ENCODE assay signal across 17 mouse cellular contexts in the genomic region with DNA sequence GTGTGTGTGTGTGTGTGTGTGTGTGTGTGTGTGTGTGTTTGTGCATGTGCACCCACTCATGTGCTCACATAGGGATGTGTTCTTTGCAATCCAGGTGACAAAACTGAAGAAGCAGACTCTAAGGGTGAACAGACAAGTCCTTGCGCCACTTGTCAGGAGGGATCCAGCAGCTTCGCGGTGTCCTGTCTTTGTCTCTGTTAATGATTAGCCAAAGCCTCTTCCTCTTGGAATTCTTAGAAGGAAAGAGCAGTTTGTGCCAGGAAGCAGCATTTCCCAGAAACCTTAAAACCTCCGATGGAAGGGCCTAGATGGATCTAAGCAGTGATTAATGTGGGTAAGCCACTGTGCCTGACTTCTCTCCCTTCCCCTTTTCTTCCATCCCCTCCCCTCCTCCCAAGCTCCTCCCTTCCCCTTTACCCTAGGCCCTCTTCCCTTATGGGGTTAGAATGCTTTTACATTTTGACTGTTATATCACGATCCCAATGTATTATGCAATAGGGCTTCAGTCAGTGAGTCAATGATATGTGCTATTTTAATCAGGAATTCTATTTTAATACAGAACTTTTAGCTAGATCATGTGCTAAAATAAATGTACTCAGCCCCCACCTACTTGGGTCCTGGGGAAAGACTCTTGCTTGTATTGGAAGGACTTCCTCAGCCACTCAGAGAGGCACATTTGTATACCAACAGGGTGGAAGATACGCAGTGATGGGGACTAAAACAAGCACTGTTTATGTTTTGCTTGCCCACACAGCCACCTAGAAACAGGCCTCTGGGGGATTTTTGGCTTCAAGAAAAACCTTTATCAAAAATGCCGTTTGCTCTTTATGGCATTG. TPM values are rescaled to one million over a fixed set of nuclear protein-coding genes. Genes with fewer than 3 reads are reported as not detected.
DNase-seq lines count a peak whose midpoint lies in the region; ATAC-seq lines count a peak whose summit lies in the region.
"Had no signal": no experiment of that assay in that cellular context is flagged by ENCODE, and none has a peak within 500 bp of the region (broad histone marks: within the 10 kb centered on the region; RNA-seq: fewer than 3 reads in every experiment).

No protein-coding gene starts in this region.

- H3K36me3 ChIP-seq in heart, embryonic 12.5 days: no peaks in the 10 kb centered on the region
- no peaks in the 10 kb centered on the region for H3K36me3 ChIP-seq in forebrain, embryonic 16.5 days (ENCODE audit: control insufficient read depth, insufficient read depth)
- H3K36me3 ChIP-seq: embryonic facial prominence, embryonic 10.5 days; limb, embryonic 13.5 days; midbrain, embryonic 13.5 days; neural tube, embryonic 12.5 days had no signal

- 0 out of 2 replicates have a peak overlapping the region, but pooled peaks have one; percentile 3 for H3K9ac ChIP-seq in heart, embryonic 12.5 days
- no peak overlapping the region for H3K9ac ChIP-seq in forebrain, embryonic 16.5 days (replicated peaks; ENCODE audit: low read depth, low read length)
- H3K9ac ChIP-seq: limb, embryonic 13.5 days; midbrain, embryonic 13.5 days; neural tube, embryonic 12.5 days had no signal

- no peak for DNase-seq in heart, postnatal 25 days (ENCODE audit: low spot score)
- DNase-seq in NIH3T3 (ENCODE audit: low read depth): peak; percentile 78
- peak; percentile 33 to 54 for DNase-seq in kidney, postnatal 36 days
- no peak for DNase-seq in cerebellum, postnatal 10 days
- DNase-seq: adrenal gland, postnatal 25 days; cerebellum, adult 18-20 months; gastrocnemius, postnatal 25 days; retina, postnatal 1 day; thymus, postnatal 14 days had no signal

- H3K4me1 ChIP-seq in heart, embryonic 12.5 days (replicated peaks): peaks cover 31% of the 10 kb centered on the region
- H3K4me1 ChIP-seq in forebrain, embryonic 16.5 days (replicated peaks; ENCODE audit: control insufficient read depth, insufficient read depth, low read length): no peaks in the 10 kb centered on the region
- H3K4me1 ChIP-seq: midbrain, embryonic 13.5 days; neural tube, embryonic 12.5 days had no signal

- no peaks in the 10 kb centered on the region for H3K27me3 ChIP-seq in heart, embryonic 12.5 days (replicated peaks)
- H3K27me3 ChIP-seq in forebrain, embryonic 16.5 days (replicated peaks; ENCODE audit: control insufficient read depth, insufficient read depth, low read length): no peaks in the 10 kb centered on the region
- H3K27me3 ChIP-seq: CH12.LX; limb, embryonic 13.5 days; midbrain, embryonic 13.5 days; neural tube, embryonic 12.5 days had no signal

- 71% methylated on average over 7 of the region's 7 CpGs for WGBS in heart, embryonic 12.5 days
- WGBS in forebrain, embryonic 16.5 days: 78% methylated on average over 7 of the region's 7 CpGs

- no peak for ATAC-seq in heart, embryonic 12.5 days (ENCODE audit: insufficient number of reproducible peaks, low FRiP score)
- ATAC-seq in common myeloid progenitor, adult 5-6 weeks (replicated peaks; ENCODE audit: low read depth, poor library complexity, severe bottlenecking): peak; percentile 92
- no peak for ATAC-seq in forebrain, embryonic 16.5 days
- ATAC-seq: midbrain, embryonic 13.5 days had no signal

- intact Hi-C loops in heart, postnatal 25 days (cut with DNase I): no loop called here

- H3K27ac ChIP-seq in heart, embryonic 12.5 days (ENCODE audit: poor library complexity, severe bottlenecking): peak overlapping the region; percentile 72
- H3K27ac ChIP-seq in forebrain, embryonic 16.5 days (ENCODE audit: low read length): no peak overlapping the region
- H3K27ac ChIP-seq: embryonic facial prominence, embryonic 10.5 days; limb, embryonic 13.5 days; midbrain, embryonic 13.5 days; neural tube, embryonic 12.5 days had no signal

- H3K4me3 ChIP-seq in heart, embryonic 12.5 days: no peak overlapping the region
- H3K4me3 ChIP-seq in forebrain, embryonic 16.5 days (replicated peaks; ENCODE audit: low read length): no peak overlapping the region
- H3K4me3 ChIP-seq: embryonic facial prominence, embryonic 10.5 days; limb, embryonic 13.5 days; midbrain, embryonic 13.5 days; neural tube, embryonic 12.5 days had no signal

- 0 out of 2 replicates have a peak overlapping the region, but pooled peaks have one; percentile 9 for H3K4me2 ChIP-seq in heart, embryonic 12.5 days
- no peak overlapping the region for H3K4me2 ChIP-seq in forebrain, embryonic 16.5 days (ENCODE audit: low read length)
- H3K4me2 ChIP-seq: midbrain, embryonic 13.5 days; neural tube, embryonic 12.5 days had no signal

- no peaks in the 10 kb centered on the region for H3K9me3 ChIP-seq in heart, embryonic 12.5 days (replicated peaks)
- no peaks in the 10 kb centered on the region for H3K9me3 ChIP-seq in forebrain, embryonic 16.5 days (ENCODE audit: control insufficient read depth, low read length)
- H3K9me3 ChIP-seq: embryonic facial prominence, embryonic 10.5 days; limb, embryonic 13.5 days; midbrain, embryonic 13.5 days; neural tube, embryonic 12.5 days had no signal

RNA-seq across cellular contexts. Expression of a gene that starts 33.5 kb away (rescaled TPM):
- 3.8 and 4.5 TPM in 2 replicates for polyA plus RNA-seq in heart, embryonic 12.5 days (2016; fragmentation: Nextera tagmentation; extraction: Ambion mirVana)
- under 1 TPM; 0.08 to 0.13 TPM for total RNA-seq in heart, postnatal 25 days (2021)
- total RNA-seq in common myeloid progenitor, adult 5-6 weeks (2017): not detected in 2 replicates
- 1.3 and 2.0 TPM in 2 replicates for polyA plus RNA-seq in forebrain, embryonic 16.5 days (2015; fragmentation: Nextera tagmentation; extraction: Ambion mirVana)
- total RNA-seq: CH12.LX had no signal

Comparison
In these comparisons a context has a peak if more than half of its experiments do, and no peak if none do; other contexts are left out.
1. DNase-seq: peak in NIH3T3 (single experiment) and kidney, postnatal 36 days (2 of 2); none in heart, postnatal 25 days (single experiment) and cerebellum, postnatal 10 days (0 of 2).